Mouse (Mus musculus) thymus, adult 18-20 months (tissue): ENCODE results near the gene Olfr1410.

Source experiments
- DNase-seq, 2 experiments: peaks; one replicate each; pipeline ENCODE4 v3.0.0; 2022; ENCODE audit warnings: mixed read lengths in 2 of 2

Gene Olfr1410

GRCm38 (mm10) chr1:92641514-92642272 lies 36.1 kb downstream of the Olfr1410 start, which contains the start of gene Cops9:
Gene Cops9 (minus strand): TSS chr1:92641985.
- DNase-seq, result peak; percentile 68 to 73

GRCm38 (mm10) chr1:92643691-92644090 lies 38.1 kb downstream of the Olfr1410 start:
- peak in 1 of 2 experiments; percentile 1 for DNase-seq

- DNase-seq, result peak in 1 of 2 experiments; percentile 1
Observed at GRCm38 (mm10) chr1:92644916-92645315, 39.3 kb downstream of the Olfr1410 start.

GRCm38 (mm10) chr1:92646111-92646510 lies 40.5 kb downstream of the Olfr1410 start:
- DNase-seq, result peak in 1 of 2 experiments; percentile 1

DNA sequence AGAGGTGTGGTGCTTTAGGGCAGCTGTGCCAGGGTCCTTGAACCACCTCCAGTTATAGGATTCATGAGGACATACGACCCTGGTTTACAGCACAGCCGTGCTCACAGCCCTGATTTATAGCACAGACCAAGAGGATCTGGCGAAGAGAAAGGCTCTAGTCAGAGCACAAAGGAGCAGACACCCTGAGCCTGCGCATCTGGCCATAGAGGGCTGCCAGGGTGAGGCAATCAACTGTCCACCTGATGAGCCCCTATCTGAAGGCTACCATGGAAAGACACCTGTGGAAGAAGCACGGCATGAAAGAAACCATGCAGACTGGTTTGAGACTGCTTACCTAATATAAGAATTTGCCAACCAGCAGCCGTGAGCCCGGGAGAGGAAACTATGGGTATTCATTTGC lies 41.0 kb downstream of the Olfr1410 start:
- no peak for DNase-seq

DNA sequence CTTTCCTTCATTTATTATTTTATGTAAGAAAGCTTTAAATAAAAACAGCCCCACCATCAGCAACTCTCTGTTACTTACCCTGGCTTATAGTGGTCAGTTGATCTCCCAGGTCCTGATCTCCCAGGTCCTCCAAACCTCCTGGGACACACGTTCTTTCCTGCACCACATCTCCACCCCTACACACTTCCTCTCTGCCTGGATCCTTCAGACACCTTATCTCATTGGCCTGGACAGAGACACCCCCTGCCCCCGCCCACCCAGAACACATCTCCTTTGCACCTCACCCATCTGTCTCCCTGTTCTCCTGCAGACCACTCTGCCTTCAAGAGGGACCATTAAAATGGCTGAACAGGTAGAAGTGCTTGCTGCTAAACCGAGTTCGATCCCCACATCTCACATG lies 41.4 kb downstream of the Olfr1410 start:
- DNase-seq, result no peak

GRCm38 (mm10) chr1:92647752-92648151 lies 42.2 kb downstream of the Olfr1410 start:
- DNase-seq, result no peak

GRCm38 (mm10) chr1:92648197-92648596 lies 42.6 kb downstream of the Olfr1410 start:
- DNase-seq, result peak in 1 of 2 experiments; percentile 14

GRCm38 (mm10) chr1:92648673-92649072 lies 43.1 kb downstream of the Olfr1410 start, which contains the start of gene Otos:
Gene Otos (minus strand): TSS chr1:92648841.
- peak; percentile 21 to 23 for DNase-seq

- no peak for DNase-seq
Observed at GRCm38 (mm10) chr1:92651467-92651866, 45.9 kb downstream of the Olfr1410 start.

- no peak for DNase-seq
Observed at GRCm38 (mm10) chr1:92653179-92653578, 47.6 kb downstream of the Olfr1410 start.

DNA sequence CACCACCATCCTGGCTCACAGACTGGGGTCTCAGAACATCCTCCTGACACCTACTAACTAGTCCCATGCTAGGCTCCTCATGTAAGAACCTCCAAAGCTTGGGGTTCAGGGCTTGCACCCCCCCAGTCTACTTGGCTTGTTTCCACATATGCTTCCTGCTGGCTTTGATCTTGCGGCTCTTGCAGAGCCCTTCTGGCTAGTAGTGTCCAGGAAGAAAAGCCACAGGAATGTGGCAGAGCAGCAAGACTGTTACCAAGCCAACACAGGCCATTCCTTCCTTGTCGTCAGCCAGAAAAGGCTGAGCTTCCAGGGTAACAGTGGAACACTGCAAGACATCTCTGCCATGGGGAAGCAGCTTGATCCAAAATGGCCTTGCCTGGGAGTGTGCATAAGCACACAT lies 49.1 kb downstream of the Olfr1410 start:
- no peak for DNase-seq

DNA sequence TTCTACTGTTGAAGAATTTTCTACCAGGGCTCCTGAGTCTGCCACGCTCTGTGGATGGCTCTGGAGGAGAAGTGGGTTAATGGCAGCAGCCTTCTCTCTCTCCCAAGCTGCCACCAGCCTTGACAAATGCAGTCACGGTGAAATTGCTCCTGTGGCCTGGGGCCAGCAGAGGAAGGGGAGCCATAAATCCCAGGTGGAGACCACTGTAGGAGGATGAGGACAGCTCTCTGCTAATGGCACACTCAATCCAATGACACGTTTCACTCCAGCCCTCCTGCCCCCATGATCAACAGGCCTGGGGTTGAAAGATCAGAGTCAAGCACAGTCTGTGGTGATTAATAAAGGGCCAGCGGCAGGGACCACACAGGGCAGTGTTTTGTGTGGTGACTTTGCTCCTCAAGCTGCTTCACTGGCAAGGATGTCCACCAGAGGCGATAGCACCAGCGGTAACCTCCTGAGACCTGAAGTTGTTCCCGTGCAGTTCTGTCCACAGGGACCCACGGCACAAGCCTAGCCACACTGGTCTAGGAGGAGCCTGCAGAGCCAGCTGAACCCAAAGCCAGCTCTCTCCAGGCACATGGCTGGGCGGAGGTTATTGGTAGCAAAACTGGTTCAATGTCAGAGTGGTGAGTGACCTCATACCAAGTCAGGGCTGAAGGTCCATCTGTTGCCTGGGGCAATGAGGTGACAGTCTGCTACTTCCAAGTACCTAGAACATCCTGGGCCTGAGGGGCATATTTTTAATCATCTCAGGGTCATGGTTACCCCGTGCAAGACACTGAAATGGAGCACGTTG lies 51.6 kb downstream of the Olfr1410 start:
- no peak for DNase-seq

- DNase-seq, result no peak
Observed at GRCm38 (mm10) chr1:92659392-92659791, 53.8 kb downstream of the Olfr1410 start.
